In genomic region chr3:98203282-98203681, GRCm38 (mm10) we compare ENCODE assay signal across 26 mouse cellular contexts. TPM values are rescaled to one million over a fixed set of nuclear protein-coding genes. Genes with fewer than 3 reads are reported as not detected.
DNase-seq lines count a peak whose midpoint lies in the region; ATAC-seq lines count a peak whose summit lies in the region.
"Had no signal": no experiment of that assay in that cellular context is flagged by ENCODE, and none has a peak within 500 bp of the region (broad histone marks: within the 10 kb centered on the region; RNA-seq: fewer than 3 reads in every experiment).

No protein-coding gene starts in this region.

- no peak overlapping the region for H3K27ac ChIP-seq in heart, embryonic 10.5 days
- H3K27ac ChIP-seq: embryonic facial prominence, embryonic 12.5 days; heart, adult 2 months; heart, embryonic 13.5 days; hindbrain, embryonic 10.5 days; hindbrain, embryonic 15.5 days had no signal

- 55% methylated on average over 5 of the region's 5 CpGs for WGBS in heart, embryonic 10.5 days

- H3K4me1 ChIP-seq in heart, embryonic 10.5 days = peaks cover 17% of the 10 kb centered on the region; the same call in 1 of the 2 replicates
- H3K4me1 ChIP-seq: embryonic facial prominence, embryonic 12.5 days; hindbrain, embryonic 15.5 days had no signal

- DNase-seq in heart, embryonic 10.5 days (ENCODE audit: low spot score) = peak; percentile 73
- no peak for DNase-seq in heart, postnatal 10 days
- DNase-seq in retina, postnatal 1 day = peak; percentile 81
- DNase-seq in retina, embryonic 14.5 days (ENCODE audit: low spot score) = no peak
- DNase-seq in adrenal gland, adult (ENCODE audit: inconsistent age in 2 of 2, low spot score in 1 of 2) = no peak
- DNase-seq in adrenal gland, postnatal 14 days = no peak
- DNase-seq in lung, postnatal 14 days = no peak
- DNase-seq: adrenal gland, adult 2 months; adrenal gland, postnatal 36 days; cerebellum, adult 2 months; cerebellum, postnatal 10 days; gastrocnemius, postnatal 14 days; heart, adult 2 months; heart, postnatal 14 days had no signal

- ATAC-seq in megakaryocyte-erythroid progenitor cell, adult 5-6 weeks (replicated peaks; ENCODE audit: low FRiP score, low TSS enrichment, poor library complexity, severe bottlenecking) = peak; percentile 45
- ATAC-seq: forebrain, embryonic 16.5 days had no signal

- no peaks in the 10 kb centered on the region for H3K36me3 ChIP-seq in heart, embryonic 10.5 days
- H3K36me3 ChIP-seq: embryonic facial prominence, embryonic 12.5 days; heart, embryonic 13.5 days; hindbrain, embryonic 10.5 days; hindbrain, embryonic 15.5 days had no signal

- H3K9me3 ChIP-seq in heart, embryonic 10.5 days = no peaks in the 10 kb centered on the region
- H3K9me3 ChIP-seq: embryonic facial prominence, embryonic 12.5 days; heart, embryonic 13.5 days; hindbrain, embryonic 10.5 days; hindbrain, embryonic 15.5 days had no signal

- no peak overlapping the region for H3K4me3 ChIP-seq in heart, embryonic 10.5 days
- H3K4me3 ChIP-seq: embryonic facial prominence, embryonic 12.5 days; heart, adult 2 months; heart, embryonic 13.5 days; hindbrain, embryonic 10.5 days; hindbrain, embryonic 15.5 days had no signal

- intact Hi-C loops in heart, postnatal 10 days (cut with DNase I) = no loop called here

- H3K27me3 ChIP-seq in heart, embryonic 10.5 days (ENCODE audit: insufficient read depth, poor library complexity, severe bottlenecking) = no peaks in the 10 kb centered on the region
- H3K27me3 ChIP-seq: embryonic facial prominence, embryonic 12.5 days; heart, embryonic 13.5 days; hindbrain, embryonic 15.5 days had no signal

RNA-seq across cellular contexts. Expression of gene Reg4, which starts 18.7 kb away (rescaled TPM):
- polyA plus RNA-seq in heart, embryonic 10.5 days (2016; fragmentation: Nextera tagmentation; extraction: Ambion mirVana) = not detected in 2 replicates
- total RNA-seq in heart, postnatal 10 days (2021) = not detected
- 0.90 TPM in 1 of 2 replicates, not detected in the other for total RNA-seq in megakaryocyte-erythroid progenitor cell, adult 5-6 weeks (2014; fragmentation: Nextera tagmentation)
- not detected in 2 replicates for total RNA-seq in megakaryocyte-erythroid progenitor cell, adult 5-6 weeks (2017)
- total RNA-seq in adrenal gland, postnatal 14 days (2021) = not detected in 2 replicates
- total RNA-seq: adrenal gland, adult 2 months; adrenal gland, postnatal 36 days; gastrocnemius, adult 18-20 months; gastrocnemius, postnatal 14 days; heart, adult 2 months; heart, postnatal 14 days; MEL had no signal
- polyA plus RNA-seq: adrenal gland, adult 2 months; C2C12; cerebellum, adult 2 months; cortical plate, adult 2 months; embryonic facial prominence, embryonic 12.5 days; forebrain, embryonic 11.5 days; forebrain, embryonic 16.5 days; gonadal fat pad, adult 2 months; heart, adult 2 months; heart, embryonic 13.5 days; hindbrain, embryonic 10.5 days; hindbrain, embryonic 15.5 days had no signal

RNA-seq across cellular contexts. Expression of gene Adam30, which starts 42.9 kb away (rescaled TPM):
- not detected in 2 replicates for polyA plus RNA-seq in heart, embryonic 10.5 days (2016; fragmentation: Nextera tagmentation; extraction: Ambion mirVana)
- total RNA-seq in heart, postnatal 10 days (2021) = under 1 TPM in 1 of 2 experiments, not detected in 1; 0.10 TPM
- total RNA-seq in megakaryocyte-erythroid progenitor cell, adult 5-6 weeks (2014; fragmentation: Nextera tagmentation) = not detected in 2 replicates
- total RNA-seq in megakaryocyte-erythroid progenitor cell, adult 5-6 weeks (2017) = 0.09 and 0.50 TPM in 2 replicates
- total RNA-seq in adrenal gland, postnatal 14 days (2021) = not detected in 2 replicates
- total RNA-seq: adrenal gland, adult 2 months; adrenal gland, postnatal 36 days; gastrocnemius, adult 18-20 months; gastrocnemius, postnatal 14 days; heart, adult 2 months; MEL had no signal
- polyA plus RNA-seq: adrenal gland, adult 2 months; C2C12; cerebellum, adult 2 months; cortical plate, adult 2 months; embryonic facial prominence, embryonic 12.5 days; forebrain, embryonic 11.5 days; forebrain, embryonic 16.5 days; heart, embryonic 13.5 days; hindbrain, embryonic 10.5 days; hindbrain, embryonic 15.5 days had no signal

Comparison
In these comparisons a context has a peak if more than half of its experiments do, and no peak if none do; other contexts are left out.
1. DNase-seq: peak in heart, embryonic 10.5 days (single experiment) and retina, postnatal 1 day (single experiment); none in heart, postnatal 10 days (0 of 2), retina, embryonic 14.5 days (single experiment), adrenal gland, adult (0 of 2), adrenal gland, postnatal 14 days (single experiment) and lung, postnatal 14 days (single experiment).